Mouse (Mus musculus): Measurements from ENCODE around the gene Ubac1. TPM values are rescaled to one million over a fixed set of nuclear protein-coding genes. Genes with fewer than 3 reads are reported as not detected.
A peak's percentile ranks its signal among the peaks of the same experiment; 100 is the strongest.

The Ubac1 gene
- total RNA-seq (2021), result 10 to 100 TPM; 71.3 to 74.0 TPM
- long read RNA-seq, experiment 1, transcript Ubac1-201 (10 exons, 1,852 nt), result major isoform, 115 of 147 reads
- long read RNA-seq, experiment 1, partial matches to known transcripts, result 0 of 147 reads
- long read RNA-seq, experiment 1, other reads (novel, unspliced or antisense), result 31 of 147 reads
- long read RNA-seq, experiment 2, transcript Ubac1-201 (10 exons, 1,852 nt), result major isoform, 114 of 157 reads
- long read RNA-seq, experiment 2, partial matches to known transcripts, result 6 of 157 reads
- long read RNA-seq, experiment 2, other reads (novel, unspliced or antisense), result 37 of 157 reads

DNA sequence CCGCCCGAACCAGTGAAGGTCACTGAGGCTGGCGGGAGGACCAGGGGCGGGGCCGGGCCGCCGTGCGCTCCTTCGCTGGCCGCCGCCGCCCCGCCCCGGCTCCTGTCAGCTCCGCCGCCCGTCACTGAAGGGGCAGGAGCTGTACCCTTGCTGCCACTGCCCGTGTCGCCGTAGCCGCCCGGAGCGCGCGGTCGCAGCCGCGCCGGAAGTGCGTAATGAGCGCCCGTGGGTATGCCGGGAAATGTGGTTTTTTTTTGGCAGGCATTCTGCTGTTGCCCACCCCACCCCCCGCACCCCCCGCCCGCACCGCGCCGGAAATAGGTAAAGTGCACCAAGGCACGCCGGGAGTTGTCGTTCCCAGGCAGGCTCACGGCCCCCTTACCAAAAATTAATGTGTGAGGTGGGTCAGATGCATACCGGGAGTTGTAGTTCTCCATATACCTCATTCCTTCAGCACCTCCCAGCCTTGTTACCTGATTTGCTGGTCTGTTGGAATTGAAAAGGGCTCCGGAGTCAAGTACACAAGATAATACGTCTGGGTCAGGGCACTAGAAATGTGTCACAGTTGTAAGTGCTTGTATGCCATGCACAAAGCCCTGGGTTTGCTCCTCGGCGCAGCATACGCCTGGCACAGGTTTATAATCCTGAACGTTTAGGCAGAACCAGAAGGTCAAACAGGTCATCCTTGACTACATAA lies at the start of gene Ubac1:
Ubac1 (minus strand) TSS at position 187 of the 697 bp plus-strand sequence.
- DNase-seq (ENCODE audit: low spot score in 2 of 2), result peak; percentile 84 to 92

DNA sequence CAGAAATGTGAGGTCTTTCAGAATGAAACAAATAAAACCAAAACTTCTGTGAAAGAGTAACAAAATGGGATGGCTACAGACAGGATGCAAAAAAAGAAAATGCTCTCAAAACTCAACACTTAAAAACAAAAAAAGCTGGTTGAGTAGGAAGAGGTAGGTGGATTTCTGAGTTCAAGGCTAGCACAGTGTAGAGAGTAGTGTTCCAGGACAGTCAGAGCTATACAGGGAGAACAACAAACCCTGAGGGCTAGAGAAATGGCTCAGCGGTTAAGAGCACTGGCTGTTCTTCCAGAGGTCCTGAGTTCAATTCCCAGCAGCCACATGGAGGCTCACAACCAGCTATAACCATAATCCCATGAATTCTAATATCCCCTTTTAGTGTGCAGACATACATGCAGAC lies 47.0 kb upstream of the Ubac1 start:
- no peak for DNase-seq (ENCODE audit: low spot score in 2 of 2)

DNA sequence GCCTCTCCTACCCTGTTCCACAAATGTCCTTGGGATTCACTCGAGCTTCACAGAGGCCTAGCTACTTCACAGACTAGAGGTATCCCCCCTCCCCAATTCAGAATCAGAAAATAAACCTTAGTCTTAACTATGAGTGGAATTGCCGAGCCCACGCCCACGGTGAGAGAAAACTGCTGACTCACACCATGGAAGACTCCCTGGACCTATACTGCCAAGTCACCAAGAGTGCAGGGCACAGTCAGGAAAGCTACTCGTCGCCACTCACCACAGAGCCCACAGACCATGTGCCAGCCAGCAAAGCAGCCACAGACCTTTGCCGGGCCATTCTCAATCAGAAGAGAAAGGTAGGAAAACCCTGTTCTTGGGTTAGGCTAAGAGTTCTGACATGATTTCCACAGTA lies 46.6 kb upstream of the Ubac1 start:
- no peak for DNase-seq (ENCODE audit: low spot score in 2 of 2)

DNA sequence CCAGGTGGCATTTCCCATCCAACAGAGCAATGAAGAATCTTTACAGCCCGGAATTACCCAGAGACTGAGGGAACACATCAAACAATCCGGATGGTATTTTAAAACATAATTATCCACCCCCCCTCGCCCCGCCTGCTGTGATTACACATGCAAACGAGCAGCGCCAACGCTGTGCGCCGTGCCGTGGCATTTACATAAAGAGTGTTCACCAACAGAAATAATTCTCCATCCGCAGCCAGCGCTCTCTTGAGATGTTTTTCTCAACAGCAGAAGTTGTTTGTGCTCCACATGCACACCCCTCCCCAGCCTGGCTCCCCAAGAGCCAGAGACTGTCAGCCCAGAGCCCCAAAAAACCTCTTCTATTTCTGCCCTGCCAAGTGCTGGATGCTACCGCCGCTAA lies 45.0 kb upstream of the Ubac1 start:
- DNase-seq (ENCODE audit: low spot score in 2 of 2), result peak; percentile 46 to 64

DNA sequence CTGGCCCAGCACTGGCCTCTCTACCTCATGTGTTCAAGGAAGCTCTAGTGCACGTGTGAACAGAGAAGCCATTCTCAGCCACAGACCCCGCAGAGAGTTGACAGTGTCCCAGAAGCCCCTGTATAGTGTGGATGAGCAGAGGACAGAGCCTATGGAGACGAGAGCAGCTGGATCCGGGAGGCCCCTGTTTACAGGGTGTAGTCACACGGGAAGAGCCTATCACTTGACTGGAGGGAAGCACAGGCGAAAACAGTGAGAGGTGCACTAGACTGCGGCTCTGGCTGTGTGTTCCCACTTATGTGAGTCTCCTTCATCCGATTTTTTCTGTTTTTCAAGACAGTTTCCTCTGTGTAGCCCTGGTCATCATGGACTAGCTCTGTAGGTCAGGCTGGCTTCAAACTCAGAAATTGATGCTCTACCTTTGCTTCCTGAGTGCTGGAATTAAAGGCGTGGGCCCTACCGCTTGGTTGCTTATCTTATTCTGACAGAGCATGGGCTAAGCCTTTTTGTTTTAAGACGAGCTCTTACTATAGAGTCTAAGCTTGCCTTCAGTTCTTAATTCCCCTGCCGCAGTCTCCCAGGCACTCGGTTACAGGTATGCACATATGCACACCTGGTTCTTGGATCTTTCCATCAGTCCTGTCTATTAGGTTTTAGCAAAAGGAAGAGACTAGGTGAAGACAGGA lies 41.3 kb upstream of the Ubac1 start:
- no peak for DNase-seq (ENCODE audit: low spot score in 2 of 2)

DNA sequence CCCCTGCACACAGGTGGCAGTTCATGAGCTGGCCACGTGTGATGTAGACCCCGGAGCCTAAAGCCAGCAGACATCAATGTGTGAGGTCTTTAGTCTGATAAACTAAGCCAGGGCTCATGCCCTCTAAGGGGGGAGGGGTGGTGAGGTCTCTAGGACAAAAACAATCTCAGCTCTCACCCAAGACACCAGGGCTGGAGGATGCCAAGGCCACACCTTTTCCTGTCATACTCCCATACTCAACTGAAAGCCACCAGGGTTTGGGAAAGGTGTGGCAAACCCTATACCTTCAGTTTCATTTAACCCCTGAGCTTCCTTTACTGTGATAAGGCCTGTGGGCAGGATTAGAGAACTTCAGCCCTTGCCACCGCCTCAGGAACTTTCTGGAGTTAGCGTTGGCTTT lies 40.7 kb upstream of the Ubac1 start:
- DNase-seq (ENCODE audit: low spot score in 2 of 2), result no peak

DNA sequence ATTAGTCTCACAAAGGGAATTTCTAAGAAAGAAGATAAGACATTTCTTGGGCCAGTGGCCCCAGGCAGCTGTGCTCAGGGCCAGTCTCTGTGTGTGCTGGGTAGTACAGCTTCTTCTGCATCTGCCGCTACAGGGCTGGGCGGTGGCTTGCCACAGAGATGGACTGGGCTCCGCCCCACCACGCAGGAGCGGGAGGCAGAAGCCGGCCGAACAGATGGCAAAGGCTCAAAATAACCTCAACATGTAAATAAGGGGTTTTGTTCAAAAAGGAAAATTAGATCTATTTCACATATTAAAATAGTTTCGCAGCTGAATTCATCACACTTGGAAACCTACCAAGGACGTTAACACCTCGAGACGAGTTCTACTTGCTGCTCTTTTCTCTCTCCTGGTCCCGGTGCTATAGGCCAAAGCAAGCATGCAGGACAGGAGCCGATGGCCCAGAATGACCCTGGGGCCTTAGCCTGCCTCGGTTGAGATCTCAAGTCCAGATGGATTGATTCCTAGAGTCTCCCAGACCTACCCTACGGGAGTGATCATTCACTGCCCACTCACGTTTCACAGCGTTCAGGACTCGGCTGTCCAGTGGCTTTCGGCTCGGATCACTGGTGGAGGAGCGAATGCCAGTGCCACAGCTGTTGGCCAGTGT lies 39.6 kb upstream of the Ubac1 start:
- peak in 1 of 2 experiments; percentile 16 for DNase-seq (ENCODE audit: low spot score in 2 of 2)

DNA sequence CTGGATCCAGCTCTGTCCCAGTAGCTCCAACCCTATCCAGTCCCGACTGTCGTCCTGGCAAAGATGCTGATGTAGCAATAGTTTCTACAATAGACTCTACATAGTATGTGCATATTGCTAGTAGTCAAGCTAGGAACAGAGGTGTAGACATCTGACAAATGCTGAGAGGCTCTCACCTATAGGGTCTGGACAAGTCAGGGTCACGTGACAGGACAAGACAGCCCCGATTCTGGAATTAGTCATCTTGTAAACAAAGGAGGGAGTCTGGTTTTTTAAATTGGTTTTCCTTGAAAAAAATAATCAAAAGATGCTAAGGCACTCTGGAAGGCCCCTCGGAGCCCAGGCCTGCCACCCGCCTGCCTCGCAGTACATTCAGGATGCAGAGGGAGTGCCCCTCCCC lies 35.5 kb upstream of the Ubac1 start:
- DNase-seq (ENCODE audit: low spot score in 2 of 2), result no peak

DNA sequence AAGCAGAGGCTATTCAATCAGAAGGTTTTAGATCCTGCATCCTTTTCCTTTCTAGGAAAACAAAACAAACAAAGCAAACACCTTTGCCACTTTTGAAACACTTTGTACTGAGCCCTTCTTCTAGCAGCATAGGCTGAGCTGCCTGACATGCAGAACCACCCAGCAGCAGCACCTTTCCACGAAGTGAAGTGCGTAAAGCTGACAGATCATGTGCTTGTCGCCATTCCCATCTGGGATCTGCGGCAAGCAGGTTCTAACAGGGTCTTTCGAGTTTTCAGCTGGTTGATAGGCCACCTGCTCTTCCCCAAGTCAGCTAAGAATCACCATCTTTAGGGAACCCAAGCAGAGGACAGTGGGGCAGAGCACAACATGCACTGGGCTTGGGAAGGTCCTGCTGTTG lies 34.7 kb upstream of the Ubac1 start:
- DNase-seq (ENCODE audit: low spot score in 2 of 2), result no peak

DNA sequence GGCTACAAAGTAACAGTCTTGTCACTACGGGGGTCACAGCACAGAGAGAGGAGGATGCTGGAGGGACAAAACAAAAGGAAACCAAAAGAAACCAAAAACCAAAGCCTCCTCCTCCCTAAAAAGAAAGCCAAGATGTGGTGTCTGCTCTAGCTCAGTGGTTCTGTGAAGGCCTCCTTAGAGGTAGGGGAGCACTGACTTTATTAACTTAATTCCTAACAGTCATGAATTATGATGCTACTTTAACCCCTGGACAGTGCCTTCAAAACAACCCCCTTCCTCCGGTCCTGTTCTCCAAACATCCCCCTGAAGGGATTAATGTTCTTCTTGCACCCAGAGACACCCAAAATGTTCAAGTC lies 34.2 kb upstream of the Ubac1 start:
- no peak for DNase-seq (ENCODE audit: low spot score in 2 of 2)

DNA sequence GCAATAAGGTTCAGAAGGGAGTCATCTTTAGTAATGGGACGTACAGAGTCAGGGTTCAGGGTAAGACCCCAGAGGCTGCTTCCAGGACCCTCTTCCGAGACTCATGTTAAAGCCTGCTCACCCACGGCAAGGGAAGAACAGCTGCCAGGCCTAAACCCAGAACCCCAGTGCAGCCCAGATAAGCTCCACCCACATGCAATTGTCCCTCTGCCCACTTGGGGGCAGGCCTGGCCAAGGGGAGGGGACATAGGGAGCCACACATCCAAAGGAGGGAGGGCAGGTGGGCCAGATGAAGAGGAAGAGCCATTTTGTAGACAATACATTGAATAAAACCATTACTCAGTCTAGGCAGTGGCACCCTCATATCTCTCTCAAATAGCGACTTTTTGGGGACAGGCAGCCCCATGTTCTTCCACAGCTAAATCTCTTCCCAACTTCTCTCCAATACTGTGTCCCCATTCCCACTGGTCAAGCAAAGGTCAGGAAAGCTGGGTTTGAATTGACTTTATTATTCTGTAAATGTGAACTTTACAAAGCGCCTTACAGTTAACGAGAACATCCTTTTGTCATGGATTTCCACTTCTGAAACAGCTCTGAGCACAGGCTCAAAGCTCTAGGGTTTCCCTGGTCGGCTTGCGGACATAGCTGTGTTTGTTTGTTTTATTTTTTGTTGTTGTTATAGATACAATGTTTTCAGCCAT lies 33.6 kb upstream of the Ubac1 start:
- peak; percentile 28 to 49 for DNase-seq (ENCODE audit: low spot score in 2 of 2)

DNA sequence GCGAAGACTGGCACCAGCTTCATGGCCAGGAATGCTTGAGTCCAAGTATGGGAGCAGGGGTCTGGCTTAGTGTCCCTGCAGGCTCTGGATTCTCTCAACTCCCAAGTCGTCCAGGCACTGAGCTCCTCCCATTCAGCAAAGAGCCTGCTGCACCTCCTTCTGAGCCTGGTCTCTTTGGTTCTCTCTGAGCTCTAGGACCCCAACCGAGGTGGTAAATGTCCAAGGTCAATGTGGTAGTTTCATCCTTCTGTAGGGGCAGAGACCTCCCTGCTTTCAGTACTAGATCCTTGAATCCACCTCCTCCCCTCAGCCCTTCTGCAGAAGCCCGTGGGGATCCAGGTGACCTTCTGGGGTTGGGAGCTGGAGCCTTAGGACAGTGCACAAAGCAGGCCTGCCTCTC lies 31.3 kb upstream of the Ubac1 start:
- DNase-seq (ENCODE audit: low spot score in 2 of 2), result no peak

DNA sequence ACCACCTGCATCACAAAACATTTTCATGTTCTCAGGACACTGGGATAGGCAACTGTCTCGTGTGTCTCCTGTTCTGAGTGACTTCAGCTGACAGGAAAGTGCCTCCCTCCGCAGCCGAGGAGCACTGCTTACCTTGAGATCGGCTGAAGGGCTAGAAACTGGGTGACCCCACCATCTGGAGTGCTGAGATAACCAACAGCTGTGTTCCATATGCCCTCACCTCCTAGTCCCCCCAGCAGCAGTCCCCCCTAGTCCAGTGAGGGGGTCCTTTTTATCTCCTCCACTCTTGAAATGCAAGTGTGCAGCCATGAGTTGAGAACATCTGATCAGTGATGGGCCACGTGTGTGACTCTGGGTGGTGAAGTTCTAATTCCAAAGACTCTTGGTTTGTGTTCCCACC lies 27.3 kb upstream of the Ubac1 start:
- no peak for DNase-seq (ENCODE audit: low spot score in 2 of 2)

DNA sequence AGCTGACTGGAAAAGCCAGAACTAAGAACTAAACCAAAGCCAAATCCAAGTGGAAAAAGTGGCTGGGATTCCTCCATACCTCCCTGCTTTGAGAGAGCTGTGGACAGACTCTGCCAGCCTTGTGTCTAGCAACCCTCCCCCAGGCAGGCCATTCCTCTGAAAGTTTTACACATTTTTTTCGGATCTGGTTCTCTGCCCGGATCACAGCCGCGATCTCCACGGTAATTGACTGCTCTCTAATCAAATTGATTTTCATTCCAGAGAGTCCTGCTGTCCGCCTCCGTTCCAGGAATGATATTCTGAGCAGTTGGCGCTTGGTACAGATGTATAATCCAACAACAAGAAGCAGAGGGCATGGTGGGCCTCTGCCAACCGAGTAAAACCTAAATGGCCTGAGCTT lies 22.7 kb upstream of the Ubac1 start:
- peak; percentile 39 to 78 for DNase-seq (ENCODE audit: low spot score in 2 of 2)

DNA sequence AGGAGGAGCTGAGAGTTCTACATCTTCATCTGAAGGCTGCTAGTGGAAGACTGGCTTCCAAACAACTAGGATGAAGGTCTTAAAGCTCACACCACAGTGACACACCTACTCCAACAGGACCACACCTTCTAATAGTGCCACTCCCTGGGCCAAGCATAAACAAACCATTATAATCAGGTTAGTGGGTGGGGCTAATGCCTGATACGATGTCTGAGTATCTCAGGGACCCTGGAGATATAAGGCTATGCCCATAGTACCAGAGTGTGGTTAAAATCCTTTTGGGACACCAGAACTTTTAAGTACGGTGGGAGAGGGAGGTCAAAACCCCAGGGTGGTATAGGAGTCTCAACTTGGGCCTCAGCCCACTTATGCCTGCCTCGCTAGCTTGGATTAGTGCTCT lies 21.1 kb upstream of the Ubac1 start:
- no peak for DNase-seq (ENCODE audit: low spot score in 2 of 2)

DNA sequence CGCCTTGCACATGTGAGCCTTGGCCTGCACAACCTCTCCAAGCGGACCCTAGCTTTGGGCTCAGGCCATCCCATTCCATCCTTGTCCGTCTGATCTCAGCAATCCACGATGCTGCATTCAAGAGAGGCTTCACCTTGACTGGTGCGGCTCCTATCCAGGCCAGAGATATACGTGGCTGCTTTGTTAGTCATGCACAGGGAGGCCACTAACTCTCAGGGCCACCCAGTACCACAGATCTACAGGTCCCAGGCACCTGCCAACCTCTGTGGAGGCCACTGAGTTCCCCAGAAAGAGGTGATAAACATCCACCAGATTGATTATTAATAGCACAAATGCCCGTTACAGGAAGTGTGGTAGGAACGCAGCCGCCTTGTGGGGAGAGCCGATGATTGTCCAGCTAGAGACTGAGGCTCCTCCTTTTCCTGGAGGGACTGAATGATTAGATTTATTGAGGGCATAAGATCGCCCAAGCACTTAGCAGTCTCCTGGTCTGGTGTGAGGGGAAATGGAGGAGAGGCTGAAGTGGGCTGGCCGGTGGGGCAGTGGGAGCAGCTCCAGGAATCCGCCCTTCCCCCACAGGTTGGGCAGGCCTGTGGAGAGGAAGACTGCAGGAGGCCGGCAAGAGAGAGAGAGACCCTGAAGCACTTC lies 19.7 kb upstream of the Ubac1 start:
- no peak for DNase-seq (ENCODE audit: low spot score in 2 of 2)

DNA sequence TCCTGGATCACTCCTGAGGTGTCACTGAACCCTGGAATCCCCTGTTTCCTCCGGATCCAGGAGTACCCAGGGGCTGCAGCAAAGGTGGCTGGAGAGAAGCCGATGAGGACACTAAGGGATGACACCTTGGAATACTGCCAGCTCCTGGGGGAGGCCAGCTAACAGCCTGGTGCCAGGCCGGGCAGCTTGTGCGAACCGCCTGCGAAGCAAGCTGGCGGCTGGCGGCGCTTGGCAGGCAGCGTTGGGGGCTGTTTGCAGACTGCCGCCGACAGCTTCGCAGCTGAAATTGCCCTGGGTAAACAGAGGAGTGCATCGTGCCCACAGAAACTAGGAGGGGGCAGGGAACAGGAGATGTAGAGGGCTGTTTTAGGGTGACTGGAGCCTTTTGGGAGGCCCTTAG lies 18.4 kb upstream of the Ubac1 start:
- peak; percentile 81 for DNase-seq (ENCODE audit: low spot score in 2 of 2)

DNA sequence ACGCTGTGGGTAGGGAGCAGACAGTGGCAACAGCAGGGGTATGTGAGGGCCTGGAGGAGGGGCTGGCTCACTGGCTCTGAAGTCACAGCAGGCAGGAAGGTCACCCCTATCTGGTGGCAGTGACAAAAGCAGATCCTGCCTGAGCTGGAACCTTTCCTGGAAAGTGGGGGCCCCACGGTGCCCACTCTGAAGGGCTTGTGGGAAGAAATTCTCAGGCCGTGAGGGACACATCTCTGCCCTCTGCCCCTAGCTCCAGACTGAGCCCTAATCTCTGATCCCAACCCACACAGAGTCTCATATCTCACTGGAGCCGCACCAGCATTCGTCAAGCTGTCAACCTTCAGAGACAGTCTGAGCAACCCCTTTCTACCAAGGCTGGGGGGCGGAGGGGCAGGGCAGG lies 15.8 kb upstream of the Ubac1 start:
- DNase-seq (ENCODE audit: low spot score in 2 of 2), result no peak

DNA sequence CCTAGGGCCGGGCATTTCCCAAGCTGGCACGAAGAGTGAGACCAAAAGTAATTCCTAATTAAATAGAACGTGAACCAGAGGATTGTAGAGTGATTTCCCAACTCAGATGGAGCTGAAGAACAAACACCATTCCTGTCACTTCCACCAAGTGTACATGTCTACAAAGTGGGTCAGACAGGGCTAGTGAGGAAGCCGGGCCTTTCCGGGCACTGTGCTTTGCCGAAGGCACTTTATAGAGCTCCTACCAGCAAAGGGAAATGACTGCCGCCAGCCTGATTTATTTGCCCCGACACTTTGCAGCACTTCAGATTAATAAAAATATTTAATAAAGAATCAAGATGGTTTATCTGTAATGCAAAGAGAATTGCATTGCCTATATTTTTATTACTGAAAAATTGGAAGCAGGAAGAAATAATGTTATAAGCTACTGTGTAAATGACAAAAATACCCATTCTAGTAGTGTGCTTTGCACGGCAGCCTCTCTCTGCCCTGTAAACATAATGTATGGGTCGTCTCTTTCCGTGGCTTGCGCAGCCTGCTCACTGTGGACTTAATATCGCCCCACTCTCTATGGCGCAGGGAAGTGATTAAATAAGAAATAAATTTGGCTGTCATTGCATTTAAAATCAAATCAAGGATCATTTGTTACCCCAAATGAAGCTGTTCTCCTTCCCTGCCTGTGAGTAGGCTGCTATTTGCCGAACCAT lies 12.9 kb upstream of the Ubac1 start:
- no peak for DNase-seq (ENCODE audit: low spot score in 2 of 2)

DNA sequence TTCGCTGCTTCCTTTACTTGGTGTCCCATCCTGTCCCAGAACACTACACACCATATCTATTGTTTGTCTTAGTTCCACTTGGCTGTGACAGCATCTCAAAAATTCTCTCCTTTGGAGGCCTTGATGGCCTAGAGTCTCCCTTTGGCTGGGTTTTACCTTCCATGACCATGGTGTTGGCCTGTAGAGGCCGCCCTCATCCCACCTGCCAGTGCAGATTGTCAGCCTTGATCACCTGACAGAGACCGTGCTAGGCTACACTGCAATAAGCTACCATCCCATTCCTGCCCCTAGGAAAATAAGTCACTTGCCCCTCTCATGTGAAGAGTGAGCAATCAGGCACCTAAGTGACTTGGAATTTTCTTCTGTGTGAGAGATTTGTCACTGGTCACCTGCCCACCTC lies 8.7 kb upstream of the Ubac1 start:
- no peak for DNase-seq (ENCODE audit: low spot score in 2 of 2)
